Comparison of ENCODE assay signal across 22 mouse cellular contexts in genomic region chr17:84533841-84534240, GRCm38 (mm10). TPM values are rescaled to one million over a fixed set of nuclear protein-coding genes. Genes with fewer than 3 reads are reported as not detected.
DNase-seq lines count a peak whose midpoint lies in the region; ATAC-seq and TF ChIP-seq lines count a peak whose summit lies in the region.
"Had no signal": no experiment of that assay in that cellular context is flagged by ENCODE, and none has a peak within 500 bp of the region (broad histone marks: within the 10 kb centered on the region; RNA-seq: fewer than 3 reads in every experiment).

No protein-coding gene starts in this region.

- no peaks in the 10 kb centered on the region for H3K27me3 ChIP-seq in intestine, embryonic 16.5 days (replicated peaks; ENCODE audit: control insufficient read depth, insufficient read depth, low read length)
- H3K27me3 ChIP-seq in intestine, postnatal 0 days (replicated peaks; ENCODE audit: control insufficient read depth, insufficient read depth, low read length) = no peaks in the 10 kb centered on the region
- no peaks in the 10 kb centered on the region for H3K27me3 ChIP-seq in midbrain, embryonic 10.5 days (ENCODE audit: low read depth, poor library complexity, severe bottlenecking)
- no peaks in the 10 kb centered on the region for H3K27me3 ChIP-seq in midbrain, embryonic 16.5 days (ENCODE audit: control insufficient read depth, insufficient read depth, low read depth, low read length)
- H3K27me3 ChIP-seq: hindbrain, embryonic 15.5 days; limb, embryonic 12.5 days; Patski had no signal

- H3K4me2 ChIP-seq in intestine, embryonic 16.5 days (ENCODE audit: low read depth, low read length) = no peak overlapping the region
- no peak overlapping the region for H3K4me2 ChIP-seq in intestine, postnatal 0 days (replicated peaks; ENCODE audit: low read depth)
- no peak overlapping the region for H3K4me2 ChIP-seq in midbrain, embryonic 16.5 days (ENCODE audit: low read length)
- H3K4me2 ChIP-seq: hindbrain, embryonic 15.5 days; limb, embryonic 12.5 days; liver, embryonic 11.5 days had no signal

- H3K27ac ChIP-seq in intestine, embryonic 16.5 days (ENCODE audit: low read length) = 0 out of 2 replicates have a peak overlapping the region, but pooled peaks have one; percentile 52
- no peak overlapping the region for H3K27ac ChIP-seq in intestine, postnatal 0 days (ENCODE audit: low read depth, low read length)
- 0 out of 2 replicates have a peak overlapping the region, but pooled peaks have one; percentile 25 for H3K27ac ChIP-seq in midbrain, embryonic 10.5 days (replicated peaks)
- no peak overlapping the region for H3K27ac ChIP-seq in midbrain, embryonic 16.5 days (ENCODE audit: low read length)
- H3K27ac ChIP-seq: hindbrain, embryonic 15.5 days; limb, embryonic 12.5 days had no signal

- no peak for TF ChIP-seq CTCF in intestine, postnatal 0 days (IDR thresholded peaks at IDR 0.05; ENCODE audit: low read depth)

- H3K9ac ChIP-seq in intestine, embryonic 16.5 days (ENCODE audit: low read depth, low read length) = no peak overlapping the region
- H3K9ac ChIP-seq in intestine, postnatal 0 days (ENCODE audit: low read depth, low read length) = no peak overlapping the region
- H3K9ac ChIP-seq in midbrain, embryonic 16.5 days (ENCODE audit: low read depth, low read length) = no peak overlapping the region
- H3K9ac ChIP-seq: hindbrain, embryonic 15.5 days; limb, embryonic 12.5 days; liver, postnatal 0 days had no signal

- 74% methylated on average over 4 of the region's 4 CpGs for WGBS in intestine, embryonic 16.5 days
- 75% methylated on average over 4 of the region's 4 CpGs for WGBS in intestine, postnatal 0 days
- 89% methylated on average over 4 of the region's 4 CpGs for WGBS in midbrain, embryonic 10.5 days
- WGBS in midbrain, embryonic 16.5 days = 93% methylated on average over 4 of the region's 4 CpGs

- peaks cover 15% of the 10 kb centered on the region for H3K4me1 ChIP-seq in intestine, embryonic 16.5 days (ENCODE audit: control insufficient read depth, insufficient read depth, low read length)
- no peaks in the 10 kb centered on the region for H3K4me1 ChIP-seq in intestine, postnatal 0 days (replicated peaks; ENCODE audit: control insufficient read depth, insufficient read depth, low read length)
- peaks cover 30% of the 10 kb centered on the region for H3K4me1 ChIP-seq in midbrain, embryonic 10.5 days
- H3K4me1 ChIP-seq in midbrain, embryonic 16.5 days (ENCODE audit: control insufficient read depth, insufficient read depth, low read length) = 0 out of 2 replicates have a peak, but pooled peaks cover 9% of the 10 kb centered on the region

- H3K9me3 ChIP-seq in intestine, embryonic 16.5 days (ENCODE audit: control insufficient read depth, low read length) = no peaks in the 10 kb centered on the region
- H3K9me3 ChIP-seq in intestine, postnatal 0 days (ENCODE audit: control insufficient read depth) = no peaks in the 10 kb centered on the region
- H3K9me3 ChIP-seq in midbrain, embryonic 10.5 days (replicated peaks) = peaks cover 3% of the 10 kb centered on the region; the same call in 1 of the 2 replicates
- no peaks in the 10 kb centered on the region for H3K9me3 ChIP-seq in midbrain, embryonic 16.5 days (replicated peaks; ENCODE audit: control insufficient read depth, low read length, poor library complexity, severe bottlenecking)
- H3K9me3 ChIP-seq: hindbrain, embryonic 15.5 days had no signal

- H3K36me3 ChIP-seq in intestine, embryonic 16.5 days (ENCODE audit: control insufficient read depth, insufficient read depth, low read length) = no peaks in the 10 kb centered on the region
- H3K36me3 ChIP-seq in intestine, postnatal 0 days (ENCODE audit: control insufficient read depth, insufficient read depth) = no peaks in the 10 kb centered on the region
- H3K36me3 ChIP-seq in midbrain, embryonic 10.5 days = peaks cover 9% of the 10 kb centered on the region; the same call in 1 of the 2 replicates
- no peaks in the 10 kb centered on the region for H3K36me3 ChIP-seq in midbrain, embryonic 16.5 days (ENCODE audit: control insufficient read depth, insufficient read depth, low read length)
- H3K36me3 ChIP-seq: hindbrain, embryonic 15.5 days had no signal

- DNase-seq in cerebellum, postnatal 10 days = peak; percentile 55 to 76
- no peak for DNase-seq in cerebellum, postnatal 4 days (ENCODE audit: low spot score in 2 of 2)
- no peak for DNase-seq in midbrain, embryonic 10.5 days (ENCODE audit: low spot score)
- no peak for DNase-seq in right cerebral cortex, adult 18-20 months
- DNase-seq: cerebellum, adult 18-20 months; cerebellum, postnatal 36 days; heart, postnatal 4 days; kidney, adult 9 months; kidney, postnatal 14 days; liver, postnatal 0 days; midbrain, embryonic 14.5 days; right cerebral cortex, postnatal 4 days; thymus, adult 2 months; thymus, postnatal 4 days had no signal

- ATAC-seq in intestine, embryonic 16.5 days = no peak
- no peak for ATAC-seq in intestine, postnatal 0 days
- ATAC-seq in midbrain, embryonic 16.5 days = no peak
- ATAC-seq: forebrain, embryonic 14.5 days; liver, postnatal 0 days had no signal

- H3K4me3 ChIP-seq in intestine, embryonic 16.5 days (ENCODE audit: low read length) = no peak overlapping the region
- H3K4me3 ChIP-seq in intestine, postnatal 0 days (ENCODE audit: low read depth, low read length) = no peak overlapping the region
- no peak overlapping the region for H3K4me3 ChIP-seq in midbrain, embryonic 10.5 days
- H3K4me3 ChIP-seq in midbrain, embryonic 16.5 days (ENCODE audit: low read depth, low read length) = no peak overlapping the region
- H3K4me3 ChIP-seq: hindbrain, embryonic 15.5 days; limb, embryonic 12.5 days had no signal

RNA-seq across cellular contexts. Expression of gene Plekhh2, which starts 22.1 kb away (rescaled TPM):
- 6.1 and 6.5 TPM in 2 replicates for polyA plus RNA-seq in intestine, embryonic 16.5 days (2015; fragmentation: Nextera tagmentation; extraction: Ambion mirVana)
- polyA plus RNA-seq in intestine, postnatal 0 days (2015; fragmentation: Nextera tagmentation; extraction: Ambion mirVana) = 2.4 and 2.8 TPM in 2 replicates
- polyA plus RNA-seq in midbrain, embryonic 10.5 days (2016; fragmentation: Nextera tagmentation; extraction: Ambion mirVana) = 2.9 and 4.0 TPM in 2 replicates
- 1.9 and 2.3 TPM in 2 replicates for polyA plus RNA-seq in midbrain, embryonic 16.5 days (2015; fragmentation: Nextera tagmentation; extraction: Ambion mirVana)

Comparison
In these comparisons a context has a peak if more than half of its experiments do, and no peak if none do; other contexts are left out.
1. DNase-seq: peak in cerebellum, postnatal 10 days (2 of 2); none in cerebellum, postnatal 4 days (0 of 2), midbrain, embryonic 10.5 days (single experiment) and right cerebral cortex, adult 18-20 months (single experiment).
2. H3K27ac ChIP-seq: peak in intestine, embryonic 16.5 days (single experiment) and midbrain, embryonic 10.5 days (single experiment); none in intestine, postnatal 0 days (single experiment) and midbrain, embryonic 16.5 days (single experiment).